Comparison of ENCODE assay signal across 23 mouse cellular contexts in genomic region chr19:20543816-20544215, GRCm38 (mm10). TPM values are rescaled to one million over a fixed set of nuclear protein-coding genes. Genes with fewer than 3 reads are reported as not detected.
DNase-seq lines count a peak whose midpoint lies in the region; ATAC-seq and TF ChIP-seq lines count a peak whose summit lies in the region.
"Had no signal": no experiment of that assay in that cellular context is flagged by ENCODE, and none has a peak within 500 bp of the region (broad histone marks: within the 10 kb centered on the region; RNA-seq: fewer than 3 reads in every experiment).

No protein-coding gene starts in this region.

- H3K27ac ChIP-seq in embryonic facial prominence, embryonic 11.5 days (replicated peaks; ENCODE audit: low read depth, low read length): no peak overlapping the region
- no peak overlapping the region for H3K27ac ChIP-seq in embryonic facial prominence, embryonic 10.5 days (replicated peaks)
- H3K27ac ChIP-seq in kidney, postnatal 0 days: no peak overlapping the region
- H3K27ac ChIP-seq in midbrain, embryonic 11.5 days (ENCODE audit: low read depth, low read length): no peak overlapping the region
- H3K27ac ChIP-seq: embryonic facial prominence, embryonic 13.5 days; embryonic facial prominence, embryonic 15.5 days; forebrain, embryonic 10.5 days; forebrain, embryonic 12.5 days had no signal

- H3K4me2 ChIP-seq in embryonic facial prominence, embryonic 11.5 days (ENCODE audit: low read depth, low read length): no peak overlapping the region
- no peak overlapping the region for H3K4me2 ChIP-seq in kidney, postnatal 0 days (ENCODE audit: low read length)
- H3K4me2 ChIP-seq in midbrain, embryonic 11.5 days: no peak overlapping the region
- H3K4me2 ChIP-seq: embryonic facial prominence, embryonic 13.5 days; embryonic facial prominence, embryonic 15.5 days; forebrain, embryonic 12.5 days had no signal

- H3K4me1 ChIP-seq in embryonic facial prominence, embryonic 11.5 days (ENCODE audit: control insufficient read depth, insufficient read depth, low read length): no peaks in the 10 kb centered on the region
- H3K4me1 ChIP-seq in embryonic facial prominence, embryonic 10.5 days: no peaks in the 10 kb centered on the region
- no peaks in the 10 kb centered on the region for H3K4me1 ChIP-seq in kidney, postnatal 0 days (replicated peaks; ENCODE audit: insufficient read depth, low read length)
- no peaks in the 10 kb centered on the region for H3K4me1 ChIP-seq in midbrain, embryonic 11.5 days (ENCODE audit: control insufficient read depth, insufficient read depth, low read length)
- H3K4me1 ChIP-seq: embryonic facial prominence, embryonic 13.5 days; embryonic facial prominence, embryonic 15.5 days; forebrain, embryonic 12.5 days had no signal

- no peaks in the 10 kb centered on the region for H3K27me3 ChIP-seq in embryonic facial prominence, embryonic 11.5 days (ENCODE audit: control insufficient read depth, insufficient read depth, low read length)
- no peaks in the 10 kb centered on the region for H3K27me3 ChIP-seq in embryonic facial prominence, embryonic 10.5 days (replicated peaks; ENCODE audit: low read depth, poor library complexity, severe bottlenecking)
- no peaks in the 10 kb centered on the region for H3K27me3 ChIP-seq in kidney, postnatal 0 days (ENCODE audit: insufficient read depth, low read length)
- no peaks in the 10 kb centered on the region for H3K27me3 ChIP-seq in midbrain, embryonic 11.5 days (ENCODE audit: control insufficient read depth, insufficient read depth, low read length)
- H3K27me3 ChIP-seq: embryonic facial prominence, embryonic 13.5 days; embryonic facial prominence, embryonic 15.5 days; forebrain, embryonic 12.5 days had no signal

- no peak overlapping the region for H3K4me3 ChIP-seq in embryonic facial prominence, embryonic 11.5 days (ENCODE audit: low read depth, low read length)
- H3K4me3 ChIP-seq in embryonic facial prominence, embryonic 10.5 days: no peak overlapping the region
- no peak overlapping the region for H3K4me3 ChIP-seq in kidney, postnatal 0 days (replicated peaks; ENCODE audit: low read depth, low read length)
- no peak overlapping the region for H3K4me3 ChIP-seq in midbrain, embryonic 11.5 days (ENCODE audit: low read depth, low read length)
- H3K4me3 ChIP-seq: embryonic facial prominence, embryonic 13.5 days; embryonic facial prominence, embryonic 15.5 days; erythroblast, embryonic 14.5 days; forebrain, embryonic 10.5 days; forebrain, embryonic 12.5 days had no signal

- no peaks in the 10 kb centered on the region for H3K9me3 ChIP-seq in embryonic facial prominence, embryonic 11.5 days (replicated peaks; ENCODE audit: control insufficient read depth, low read length)
- H3K9me3 ChIP-seq in embryonic facial prominence, embryonic 10.5 days: no peaks in the 10 kb centered on the region
- H3K9me3 ChIP-seq in kidney, postnatal 0 days (replicated peaks; ENCODE audit: low read length): no peaks in the 10 kb centered on the region
- H3K9me3 ChIP-seq in midbrain, embryonic 11.5 days (ENCODE audit: control insufficient read depth, low read length): no peaks in the 10 kb centered on the region
- H3K9me3 ChIP-seq: embryonic facial prominence, embryonic 13.5 days; embryonic facial prominence, embryonic 15.5 days; forebrain, embryonic 10.5 days; forebrain, embryonic 12.5 days had no signal

- no peaks in the 10 kb centered on the region for H3K36me3 ChIP-seq in embryonic facial prominence, embryonic 11.5 days (replicated peaks; ENCODE audit: control insufficient read depth, insufficient read depth, low read depth, low read length)
- no peaks in the 10 kb centered on the region for H3K36me3 ChIP-seq in embryonic facial prominence, embryonic 10.5 days (replicated peaks)
- no peaks in the 10 kb centered on the region for H3K36me3 ChIP-seq in kidney, postnatal 0 days (ENCODE audit: insufficient read depth, low read length)
- H3K36me3 ChIP-seq in midbrain, embryonic 11.5 days (ENCODE audit: control insufficient read depth, insufficient read depth, low read length): no peaks in the 10 kb centered on the region
- H3K36me3 ChIP-seq: embryonic facial prominence, embryonic 13.5 days; embryonic facial prominence, embryonic 15.5 days; forebrain, embryonic 10.5 days; forebrain, embryonic 12.5 days had no signal

- no peak for TF ChIP-seq CTCF in kidney, postnatal 0 days (IDR thresholded peaks at IDR 0.05; ENCODE audit: low read depth)

- H3K9ac ChIP-seq in embryonic facial prominence, embryonic 11.5 days (replicated peaks; ENCODE audit: low read length): no peak overlapping the region
- H3K9ac ChIP-seq in kidney, postnatal 0 days (ENCODE audit: low read depth, low read length): no peak overlapping the region
- no peak overlapping the region for H3K9ac ChIP-seq in midbrain, embryonic 11.5 days (ENCODE audit: low read length)
- H3K9ac ChIP-seq: embryonic facial prominence, embryonic 13.5 days; embryonic facial prominence, embryonic 15.5 days; forebrain, embryonic 12.5 days had no signal

- WGBS in embryonic facial prominence, embryonic 11.5 days: 52% methylated on average over 1 of the region's 1 CpGs
- WGBS in embryonic facial prominence, embryonic 10.5 days: 55% methylated on average over 1 of the region's 1 CpGs
- 64% methylated on average over 1 of the region's 1 CpGs for WGBS in kidney, postnatal 0 days
- 59% methylated on average over 1 of the region's 1 CpGs for WGBS in midbrain, embryonic 11.5 days

- peak; percentile 1 for DNase-seq in embryonic facial prominence, embryonic 11.5 days (ENCODE audit: low spot score)
- DNase-seq in embryonic facial prominence, embryonic 10.5 days (ENCODE audit: low spot score): no peak
- DNase-seq in kidney, postnatal 0 days (ENCODE audit: low spot score): peak; percentile 24
- no peak for DNase-seq in kidney, adult 8-10 months
- DNase-seq in forelimb bud, embryonic 11.5 days (ENCODE audit: low read depth, low spot score): peak; percentile 68
- peak; percentile 58 for DNase-seq in hindlimb bud, embryonic 11.5 days (ENCODE audit: extremely low spot score, low read depth, low spot score)
- DNase-seq in midbrain, embryonic 11.5 days (ENCODE audit: low spot score, missing footprints): no peak
- DNase-seq: adrenal gland, adult 2 months; adrenal gland, postnatal 10 days; adrenal gland, postnatal 25 days; cerebellum, adult 11 months; cerebellum, adult 18-20 months; cerebellum, adult 8-10 months; cerebellum, adult 9-11 months; cerebellum, postnatal 14 days; cerebellum, postnatal 36 days had no signal

- ATAC-seq in embryonic facial prominence, embryonic 11.5 days (replicated peaks; ENCODE audit: insufficient number of reproducible peaks, low FRiP score, low TSS enrichment, low read depth): no peak
- no peak for ATAC-seq in kidney, postnatal 0 days (replicated peaks; ENCODE audit: low FRiP score, low read depth)
- ATAC-seq in midbrain, embryonic 11.5 days (ENCODE audit: low FRiP score): no peak
- ATAC-seq: forebrain, embryonic 14.5 days; forebrain, embryonic 16.5 days had no signal

RNA-seq across cellular contexts. Expression of gene Aldh1a1, which starts 51.3 kb away (rescaled TPM):
- 23.5 and 66.1 TPM in 2 replicates for polyA plus RNA-seq in embryonic facial prominence, embryonic 11.5 days (2014; fragmentation: Nextera tagmentation; extraction: Ambion mirVana)
- polyA plus RNA-seq in embryonic facial prominence, embryonic 10.5 days (2016; fragmentation: Nextera tagmentation; extraction: Ambion mirVana): 3.6 and 13.1 TPM in 2 replicates
- 4.0 and 4.1 TPM in 2 replicates for polyA plus RNA-seq in kidney, postnatal 0 days (2015; fragmentation: Nextera tagmentation; extraction: Ambion mirVana)
- 0.33 and 0.81 TPM in 2 replicates for polyA plus RNA-seq in midbrain, embryonic 11.5 days (2014; fragmentation: Nextera tagmentation; extraction: Ambion mirVana)
- polyA plus RNA-seq: erythroblast, embryonic 14.5 days had no signal

Comparison
In these comparisons a context has a peak if more than half of its experiments do, and no peak if none do; other contexts are left out.
1. DNase-seq: peak in embryonic facial prominence, embryonic 11.5 days (single experiment), kidney, postnatal 0 days (single experiment), forelimb bud, embryonic 11.5 days (single experiment) and hindlimb bud, embryonic 11.5 days (single experiment); none in embryonic facial prominence, embryonic 10.5 days (single experiment), kidney, adult 8-10 months (0 of 2) and midbrain, embryonic 11.5 days (single experiment).